Mouse (Mus musculus): ENCODE results near the gene Irf6.
A peak's percentile ranks its signal among the peaks of the same experiment; 100 is the strongest.

The Irf6 gene

DNA sequence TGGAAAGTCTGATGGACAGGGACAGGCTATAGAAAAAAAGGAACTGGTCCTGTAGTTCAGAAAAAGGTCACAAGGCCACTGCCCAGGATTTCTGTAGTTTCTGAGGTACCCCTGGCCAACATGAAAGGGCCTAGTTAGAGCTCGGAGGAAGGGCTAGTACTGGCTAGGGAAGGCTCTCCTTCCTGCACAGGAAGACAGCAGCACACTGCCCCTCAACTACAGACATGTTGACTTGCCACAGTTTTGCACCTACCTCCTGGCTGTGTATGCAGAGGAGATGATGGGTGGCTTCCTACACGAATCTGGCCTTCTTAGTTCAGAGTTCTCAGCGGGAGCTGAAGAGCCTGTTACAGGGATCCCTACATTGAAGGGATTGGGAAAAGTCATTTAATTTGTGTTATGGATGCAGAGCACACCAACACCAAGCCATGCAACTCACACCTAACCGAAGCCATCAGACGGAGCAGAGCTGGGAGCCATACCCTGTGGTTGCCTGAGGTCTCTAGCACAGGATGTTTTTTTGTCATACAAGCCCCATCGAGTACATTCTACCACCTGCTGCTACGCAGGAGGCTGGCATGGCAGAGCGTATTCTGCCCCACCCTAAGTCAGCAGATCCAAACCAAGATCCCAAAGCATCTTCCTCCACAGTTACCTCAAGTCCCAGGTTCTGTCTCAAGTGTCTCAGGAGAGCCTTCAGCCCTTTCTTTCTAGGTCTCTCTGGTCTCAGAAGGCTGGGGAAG lies 47.9 kb downstream of the Irf6 start:
- DNase-seq (ENCODE audit: low spot score) = no peak

DNA sequence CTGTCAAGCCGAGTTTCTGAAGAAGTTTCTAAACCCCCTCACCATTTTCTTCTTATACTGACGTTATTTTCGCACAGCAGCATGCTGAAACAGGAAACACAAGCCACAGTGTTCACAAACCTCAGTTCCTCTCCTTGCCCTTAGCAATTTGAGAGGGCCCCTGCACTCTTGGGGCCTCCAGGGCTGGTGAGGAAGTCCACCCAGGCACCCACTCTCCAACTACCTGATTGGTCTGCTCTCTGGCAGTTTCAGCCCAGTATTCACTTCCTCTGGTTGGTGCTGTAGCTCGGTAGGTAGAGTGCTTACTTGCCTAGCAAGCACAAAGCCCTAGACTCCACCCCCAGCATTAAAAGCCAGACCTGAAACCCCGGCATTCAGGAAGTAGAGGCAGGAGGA lies 48.5 kb downstream of the Irf6 start, which contains the start of gene Traf3ip3:
Traf3ip3 (minus strand) TSS at position 321 of the 396 bp plus-strand sequence.
- no peak for DNase-seq (ENCODE audit: low spot score)

DNA sequence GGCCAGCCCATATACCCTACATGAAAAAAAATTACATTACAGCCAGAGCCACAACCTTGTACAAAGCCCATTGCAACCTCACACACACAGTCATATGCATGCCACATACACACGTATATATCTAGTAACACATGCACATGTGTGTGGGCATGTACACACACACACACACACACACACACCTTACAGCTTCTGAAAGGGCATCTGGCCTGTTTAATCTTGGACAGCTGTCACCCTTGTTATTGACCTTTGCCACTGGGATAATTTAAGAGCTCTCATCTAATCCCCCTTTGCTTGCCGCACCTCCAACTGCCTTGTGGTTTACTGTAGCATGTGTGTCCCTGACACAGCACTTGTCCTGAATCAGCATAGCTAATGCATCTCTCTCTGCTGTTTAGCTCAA lies 50.9 kb downstream of the Irf6 start:
- no peak for DNase-seq (ENCODE audit: low spot score)

DNA sequence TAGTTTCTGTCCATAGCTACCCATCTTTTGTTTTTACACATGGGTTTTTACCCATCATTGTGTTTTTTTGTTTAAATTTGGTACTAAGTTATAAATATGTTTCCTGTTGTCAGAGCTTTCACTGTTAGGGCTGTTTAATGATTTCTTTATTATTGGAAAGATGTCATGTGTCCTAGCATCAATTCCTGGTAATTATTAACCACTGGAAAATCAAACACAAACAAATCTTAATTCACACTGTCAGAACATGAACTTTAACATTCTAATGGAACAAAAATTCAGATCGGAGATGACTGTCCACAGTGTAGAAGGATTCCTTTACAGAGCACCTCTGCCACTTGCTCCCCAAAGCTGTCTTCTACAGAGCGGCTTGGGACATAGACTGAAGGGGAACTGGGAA lies 52.5 kb downstream of the Irf6 start:
- no peak for DNase-seq (ENCODE audit: low spot score)

DNA sequence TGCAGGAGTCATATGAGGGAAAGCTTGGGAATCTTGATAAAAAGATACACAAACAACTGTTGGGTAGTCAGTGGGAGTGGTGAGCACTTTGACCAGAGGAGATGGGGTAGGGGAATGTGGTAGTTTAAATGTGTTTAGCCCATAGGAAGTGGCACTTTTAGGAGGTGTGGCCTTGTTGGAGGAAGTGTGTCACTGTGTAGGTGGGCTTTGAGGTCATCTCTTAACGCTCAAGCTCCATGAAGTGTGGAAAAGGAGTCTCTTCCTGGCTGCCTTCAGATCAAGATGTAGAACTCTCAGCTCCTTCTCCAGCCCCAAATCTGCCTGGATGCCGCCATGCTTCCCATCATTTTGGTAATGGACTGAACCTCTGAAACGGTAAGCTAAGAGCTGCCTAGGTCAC lies 54.6 kb downstream of the Irf6 start, which contains the start of gene Lamb3:
Lamb3 (plus strand) TSS at position 197 of the 400 bp plus-strand sequence.
- no peak for DNase-seq (ENCODE audit: low spot score)

DNA sequence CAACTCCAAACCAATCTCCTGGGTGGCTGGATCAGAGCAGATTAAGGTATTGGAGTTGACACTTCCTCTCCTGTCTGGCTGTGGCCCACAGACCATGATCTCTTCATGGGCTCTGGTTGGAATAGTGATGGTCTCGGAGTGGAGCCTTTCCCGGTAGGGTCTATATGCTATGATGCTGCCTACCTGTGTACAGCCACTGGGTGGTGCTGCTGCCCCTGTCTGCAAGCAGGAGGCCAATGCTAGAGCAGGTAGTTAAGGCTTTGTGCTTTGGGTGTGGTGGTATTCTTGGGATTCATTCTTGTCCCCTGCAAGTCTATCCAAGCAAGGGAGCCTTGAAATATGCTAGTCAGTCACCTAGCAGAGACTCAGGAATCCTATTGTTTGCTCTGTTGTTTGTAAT lies 55.3 kb downstream of the Irf6 start:
- DNase-seq (ENCODE audit: low spot score) = peak; percentile 56

DNA sequence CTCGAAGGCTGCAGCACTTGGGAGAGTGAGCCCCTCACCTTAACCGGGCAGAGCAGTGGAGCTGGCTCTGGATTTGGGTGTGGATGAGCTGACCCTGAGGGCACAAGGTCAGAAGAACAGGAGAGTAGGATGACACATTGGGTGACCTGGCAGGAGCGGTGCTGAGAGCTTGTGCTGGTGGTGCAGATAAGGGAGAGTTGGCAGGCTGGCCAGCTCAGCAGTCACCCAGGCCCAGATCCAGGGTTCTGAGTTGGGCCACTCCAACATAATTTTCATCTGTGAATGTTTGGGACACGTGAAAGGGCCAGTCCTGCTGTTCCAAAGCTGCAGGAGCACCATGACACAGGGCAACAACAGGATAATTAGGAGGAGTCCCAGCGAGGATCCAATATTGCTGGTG lies 58.5 kb downstream of the Irf6 start:
- no peak for DNase-seq (ENCODE audit: low spot score)

DNA sequence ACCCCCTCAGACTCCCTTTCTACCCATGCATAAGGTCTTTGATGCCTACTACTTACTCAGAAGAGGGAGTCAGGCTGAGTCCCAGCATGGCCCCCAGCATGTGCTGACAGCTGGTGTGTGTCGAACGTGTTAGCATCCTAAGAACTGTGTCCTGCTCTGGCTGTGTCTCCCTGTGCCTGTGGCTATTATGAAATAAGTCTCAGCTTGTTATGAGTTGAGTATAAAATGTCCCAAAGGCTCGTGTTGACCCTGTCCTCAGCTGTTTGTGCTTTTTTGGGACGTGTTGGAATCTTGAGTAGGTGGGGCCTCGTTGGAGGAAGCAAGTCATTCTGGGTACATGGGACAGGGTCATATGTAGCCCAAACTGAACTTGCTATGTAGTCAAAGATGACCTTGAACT lies 61.1 kb downstream of the Irf6 start:
- no peak for DNase-seq (ENCODE audit: low spot score)

DNA sequence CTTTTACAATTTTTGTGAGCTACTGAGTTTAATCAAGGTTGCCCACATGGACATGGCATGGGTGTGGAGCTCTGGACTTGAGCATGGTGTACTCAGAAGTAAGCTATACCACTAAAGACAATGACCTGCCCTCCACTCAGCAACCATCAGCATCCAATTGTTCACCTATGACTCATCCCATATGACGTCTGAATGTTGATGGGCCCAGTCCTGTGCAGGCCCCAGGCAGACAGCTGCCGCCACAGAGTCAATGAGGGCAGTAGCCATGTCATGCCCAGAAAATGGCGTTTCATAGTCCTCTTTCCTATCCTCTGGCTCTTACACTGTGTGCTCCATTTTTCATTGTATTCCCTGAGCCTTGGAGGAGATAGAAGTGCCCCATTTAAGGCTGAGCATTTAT lies 63.1 kb downstream of the Irf6 start:
- DNase-seq (ENCODE audit: low spot score) = no peak

DNA sequence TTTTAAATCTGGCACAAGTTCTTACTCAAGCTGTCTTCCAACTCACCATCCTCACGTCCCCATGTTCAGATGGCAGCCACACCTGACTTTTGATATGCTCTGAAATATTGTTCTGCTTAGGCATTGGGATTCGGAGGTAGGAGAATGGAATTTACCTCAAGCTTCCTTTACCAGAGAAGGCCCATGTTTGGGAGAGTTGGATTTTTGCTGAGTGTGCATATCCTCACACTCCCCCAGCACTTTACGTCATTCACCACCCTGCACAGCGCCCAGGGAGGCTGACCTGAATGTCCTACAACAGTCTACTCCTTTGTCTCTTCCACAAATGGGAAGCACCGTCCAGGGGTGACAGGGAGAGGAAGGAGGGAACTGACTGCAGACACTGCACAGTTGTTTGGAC lies 67.5 kb downstream of the Irf6 start:
- DNase-seq (ENCODE audit: low spot score) = no peak
